Mouse (Mus musculus): ENCODE results near the gene Slc28a1. TPM values are rescaled to one million over a fixed set of nuclear protein-coding genes. Genes with fewer than 3 reads are reported as not detected.
"Not testable (repeated sequence)": the region's sequence is repeated elsewhere in the genome, so short reads cannot be mapped to it uniquely, and the experiment has no call there.

Slc28a1 gene
- polyA plus RNA-seq, 1 experiment from 2014 or later: 0.59 TPM

- Histone ChIP-seq H3K9ac (ENCODE audit: low read depth, low read length) (no peak overlapping the region), H3K4me1 (replicated peaks; ENCODE audit: control insufficient read depth, insufficient read depth, low read length) (no peaks in the 10 kb centered on the region), H3K36me3 (ENCODE audit: control insufficient read depth, insufficient read depth) (no peaks in the 10 kb centered on the region), H3K4me3 (ENCODE audit: low read depth, low read length) (no peak overlapping the region), H3K27me3 (replicated peaks; ENCODE audit: control insufficient read depth, insufficient read depth, low read length) (no peaks in the 10 kb centered on the region), H3K27ac (ENCODE audit: low read depth, low read length) (no peak overlapping the region), H3K4me2 (replicated peaks; ENCODE audit: low read depth) (no peak overlapping the region), H3K9me3 (ENCODE audit: control insufficient read depth) (no peaks in the 10 kb centered on the region)
- no peak for ATAC-seq
- WGBS: 91% methylated on average over 5 of the region's 5 CpGs
- TF ChIP-seq CTCF (IDR thresholded peaks at IDR 0.05; ENCODE audit: low read depth): no peak
Observed at GRCm38 (mm10) chr7:81139671-81140404, 25.2 kb downstream of the Slc28a1 start.

- H3K4me3 ChIP-seq (ENCODE audit: low read depth, low read length): no peak overlapping the region
- no peak overlapping the region for H3K4me2 ChIP-seq (replicated peaks; ENCODE audit: low read depth)
- no peak overlapping the region for H3K9ac ChIP-seq (ENCODE audit: low read depth, low read length)
- no peak for TF ChIP-seq CTCF (IDR thresholded peaks at IDR 0.05; ENCODE audit: low read depth)
- no peaks in the 10 kb centered on the region for H3K4me1 ChIP-seq (replicated peaks; ENCODE audit: control insufficient read depth, insufficient read depth, low read length)
- no peak for ATAC-seq
- no peaks in the 10 kb centered on the region for H3K36me3 ChIP-seq (ENCODE audit: control insufficient read depth, insufficient read depth)
- WGBS: 79% methylated on average over 1 of the region's 1 CpGs
- no peak overlapping the region for H3K27ac ChIP-seq (ENCODE audit: low read depth, low read length)
- no peaks in the 10 kb centered on the region for H3K27me3 ChIP-seq (replicated peaks; ENCODE audit: control insufficient read depth, insufficient read depth, low read length)
- no peaks in the 10 kb centered on the region for H3K9me3 ChIP-seq (ENCODE audit: control insufficient read depth)
Observed at GRCm38 (mm10) chr7:81141541-81141940, 26.9 kb downstream of the Slc28a1 start.

- H3K36me3 ChIP-seq (ENCODE audit: control insufficient read depth, insufficient read depth); H3K4me2 ChIP-seq (replicated peaks; ENCODE audit: low read depth); ATAC-seq; H3K27ac ChIP-seq (ENCODE audit: low read depth, low read length); H3K9me3 ChIP-seq (ENCODE audit: control insufficient read depth); H3K9ac ChIP-seq (ENCODE audit: low read depth, low read length); H3K27me3 ChIP-seq (replicated peaks; ENCODE audit: control insufficient read depth, insufficient read depth, low read length); H3K4me3 ChIP-seq (ENCODE audit: low read depth, low read length); H3K4me1 ChIP-seq (replicated peaks; ENCODE audit: control insufficient read depth, insufficient read depth, low read length): not testable (repeated sequence)
- WGBS: 60% methylated on average over 4 of the region's 4 CpGs
Observed at GRCm38 (mm10) chr7:81143056-81143455, 28.5 kb downstream of the Slc28a1 start.

- Histone ChIP-seq H3K9me3 (ENCODE audit: control insufficient read depth) (no peaks in the 10 kb centered on the region), H3K4me2 (replicated peaks; ENCODE audit: low read depth) (no peak overlapping the region), H3K4me3 (ENCODE audit: low read depth, low read length) (no peak overlapping the region), H3K4me1 (replicated peaks; ENCODE audit: control insufficient read depth, insufficient read depth, low read length) (no peaks in the 10 kb centered on the region), H3K27me3 (replicated peaks; ENCODE audit: control insufficient read depth, insufficient read depth, low read length) (no peaks in the 10 kb centered on the region), H3K27ac (ENCODE audit: low read depth, low read length) (no peak overlapping the region), H3K36me3 (ENCODE audit: control insufficient read depth, insufficient read depth) (no peaks in the 10 kb centered on the region), H3K9ac (ENCODE audit: low read depth, low read length) (no peak overlapping the region)
- no peak for ATAC-seq
- TF ChIP-seq CTCF (IDR thresholded peaks at IDR 0.05; ENCODE audit: low read depth): no peak
- WGBS: 74% methylated on average over 11 of the region's 11 CpGs
Observed at GRCm38 (mm10) chr7:81149759-81150158, 35.2 kb downstream of the Slc28a1 start.

- 95% methylated on average over 8 of the region's 8 CpGs for WGBS
- no peaks in the 10 kb centered on the region for H3K4me1 ChIP-seq (replicated peaks; ENCODE audit: control insufficient read depth, insufficient read depth, low read length)
- H3K36me3 ChIP-seq (ENCODE audit: control insufficient read depth, insufficient read depth): no peaks in the 10 kb centered on the region
- no peaks in the 10 kb centered on the region for H3K27me3 ChIP-seq (replicated peaks; ENCODE audit: control insufficient read depth, insufficient read depth, low read length)
- no peak overlapping the region for H3K27ac ChIP-seq (ENCODE audit: low read depth, low read length)
- H3K4me3 ChIP-seq (ENCODE audit: low read depth, low read length): no peak overlapping the region
- no peak overlapping the region for H3K9ac ChIP-seq (ENCODE audit: low read depth, low read length)
- no peaks in the 10 kb centered on the region for H3K9me3 ChIP-seq (ENCODE audit: control insufficient read depth)
- no peak for TF ChIP-seq CTCF (IDR thresholded peaks at IDR 0.05; ENCODE audit: low read depth)
- no peak overlapping the region for H3K4me2 ChIP-seq (replicated peaks; ENCODE audit: low read depth)
- no peak for ATAC-seq
Observed at GRCm38 (mm10) chr7:81151216-81151615, 36.6 kb downstream of the Slc28a1 start.

- no peaks in the 10 kb centered on the region for H3K9me3 ChIP-seq (ENCODE audit: control insufficient read depth)
- no peak overlapping the region for H3K27ac ChIP-seq (ENCODE audit: low read depth, low read length)
- no peaks in the 10 kb centered on the region for H3K27me3 ChIP-seq (replicated peaks; ENCODE audit: control insufficient read depth, insufficient read depth, low read length)
- ATAC-seq: no peak
- 96% methylated on average over 10 of the region's 10 CpGs for WGBS
- no peaks in the 10 kb centered on the region for H3K36me3 ChIP-seq (ENCODE audit: control insufficient read depth, insufficient read depth)
- H3K4me1 ChIP-seq (replicated peaks; ENCODE audit: control insufficient read depth, insufficient read depth, low read length): no peaks in the 10 kb centered on the region
- H3K4me3 ChIP-seq (ENCODE audit: low read depth, low read length): no peak overlapping the region
- H3K9ac ChIP-seq (ENCODE audit: low read depth, low read length): no peak overlapping the region
- no peak overlapping the region for H3K4me2 ChIP-seq (replicated peaks; ENCODE audit: low read depth)
- no peak for TF ChIP-seq CTCF (IDR thresholded peaks at IDR 0.05; ENCODE audit: low read depth)
Observed at GRCm38 (mm10) chr7:81152306-81152705, 37.7 kb downstream of the Slc28a1 start.

Data from intestine, postnatal 0 days (tissue).